Mouse (Mus musculus): ENCODE data around the gene Tmem126b. TPM values are rescaled to one million over a fixed set of nuclear protein-coding genes. Genes with fewer than 3 reads are reported as not detected.

The Tmem126b gene
- polyA plus RNA-seq, 1 experiment from 2014 or later, result 46.1 TPM

Other genes starting within 250 kb of the Tmem126b start
- gene Ccdc83, start 210.2 kb downstream of the Tmem126b start, polyA plus RNA-seq (2015; fragmentation: Nextera tagmentation; extraction: Ambion mirVana), result not detected in 2 replicates
- 5.0 and 7.2 TPM in 2 replicates for gene Sytl2, start 173.7 kb downstream of the Tmem126b start, polyA plus RNA-seq (2015; fragmentation: Nextera tagmentation; extraction: Ambion mirVana)
- 1.9 TPM in 2 replicates for gene Ccdc89, start 49.4 kb downstream of the Tmem126b start, polyA plus RNA-seq (2015; fragmentation: Nextera tagmentation; extraction: Ambion mirVana)
- gene Crebzf, start 33.3 kb downstream of the Tmem126b start, polyA plus RNA-seq (2015; fragmentation: Nextera tagmentation; extraction: Ambion mirVana), result 29.2 and 29.9 TPM in 2 replicates
- 117 and 125 TPM in 2 replicates for gene Tmem126a, start 18.8 kb downstream of the Tmem126b start, polyA plus RNA-seq (2015; fragmentation: Nextera tagmentation; extraction: Ambion mirVana)
- 22.1 and 28.8 TPM in 2 replicates for gene Dlg2, start 671 bp upstream of the Tmem126b start, polyA plus RNA-seq (2015; fragmentation: Nextera tagmentation; extraction: Ambion mirVana)